Mouse (Mus musculus) v-Abl transformed pro-B cells (cell line): Measurements from ENCODE around the gene Rarb.
"Not testable (repeated sequence)": the region's sequence is repeated elsewhere in the genome, so short reads cannot be mapped to it uniquely, and the experiment has no call there.

ENCODE experiments used
- in situ Hi-C, 2 experiments: fragments of 400-800 bp; cut with MboI; formaldehyde crosslinking; loops; one replicate each; pipeline ENCODE4 v1.15.1; 2025; ENCODE audit not compliant: unreplicated experiment in 2 of 2

The Rarb gene

DNA sequence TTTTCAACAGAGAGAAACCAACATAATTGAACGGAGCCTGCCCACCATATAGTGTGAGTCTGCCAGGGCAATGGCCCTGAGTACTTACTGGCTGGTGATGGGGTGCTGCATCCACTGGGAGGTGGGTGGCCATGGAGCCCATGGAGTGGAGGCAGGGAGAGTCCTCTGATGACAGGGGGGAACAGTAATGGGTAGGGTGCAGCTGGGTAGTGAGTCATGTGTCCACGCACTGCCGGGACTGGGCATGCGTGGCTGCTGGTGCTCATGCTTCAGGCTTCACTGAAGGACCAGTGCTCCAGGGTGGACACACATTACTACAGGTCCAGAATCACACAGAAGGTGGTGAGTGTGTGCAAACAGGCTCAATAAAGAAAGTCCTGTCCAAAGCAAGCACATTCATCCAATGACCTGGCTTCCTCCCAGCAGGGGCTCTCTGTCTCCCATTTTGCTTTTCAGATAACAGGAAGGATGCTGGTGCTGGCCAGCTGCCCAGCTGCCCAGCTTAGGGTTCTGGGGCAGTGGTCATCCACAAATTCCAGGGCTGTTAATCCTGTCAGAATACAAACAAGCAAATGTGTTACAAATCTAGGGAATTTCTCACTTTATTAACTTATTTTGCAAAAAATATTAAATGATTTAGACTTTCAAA lies at the start of gene Rarb:
Gene Rarb (minus strand): TSS at position 555 of the 649 bp plus-strand sequence.
- in situ Hi-C loops: no loop called here

DNA sequence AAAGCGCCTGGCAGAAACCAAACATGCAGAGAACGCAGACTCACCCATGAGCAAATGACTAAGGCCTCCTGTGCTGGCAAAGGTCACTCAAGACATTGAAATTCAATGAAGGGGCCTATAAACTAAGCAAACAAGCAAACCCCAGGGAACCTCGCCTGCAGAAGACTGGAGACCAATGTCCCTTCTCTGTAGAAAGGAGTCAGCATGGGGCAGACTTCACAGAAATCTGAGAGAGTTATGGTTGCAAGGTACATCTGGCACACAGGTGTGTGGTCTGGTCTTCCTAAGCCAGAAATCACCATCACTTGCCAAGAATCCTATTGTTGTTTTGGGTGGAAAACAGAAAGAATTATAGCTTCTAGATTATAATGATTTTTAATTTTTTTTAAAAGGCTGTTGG lies 23.1 kb upstream of the Rarb start:
- in situ Hi-C loops: no loop called here

DNA sequence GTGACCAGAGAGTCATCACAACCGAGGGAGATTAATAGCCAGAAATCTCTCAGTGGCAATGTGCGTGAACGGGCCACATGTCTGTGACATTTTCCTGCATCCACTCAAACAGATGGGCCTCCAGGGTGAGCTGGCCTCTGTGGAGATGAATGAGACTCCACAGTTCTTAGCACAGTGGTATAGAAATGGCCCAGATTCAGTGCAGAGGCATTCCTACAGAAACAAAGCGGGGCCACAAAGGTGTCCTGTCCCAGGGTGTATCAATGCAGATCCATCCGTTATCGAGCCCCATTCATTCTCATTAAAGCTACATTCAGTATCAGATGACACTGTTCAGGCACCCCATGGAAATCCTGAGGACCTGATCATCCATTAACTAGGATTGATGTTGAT lies 22.6 kb upstream of the Rarb start:
- in situ Hi-C loops: no loop called here

DNA sequence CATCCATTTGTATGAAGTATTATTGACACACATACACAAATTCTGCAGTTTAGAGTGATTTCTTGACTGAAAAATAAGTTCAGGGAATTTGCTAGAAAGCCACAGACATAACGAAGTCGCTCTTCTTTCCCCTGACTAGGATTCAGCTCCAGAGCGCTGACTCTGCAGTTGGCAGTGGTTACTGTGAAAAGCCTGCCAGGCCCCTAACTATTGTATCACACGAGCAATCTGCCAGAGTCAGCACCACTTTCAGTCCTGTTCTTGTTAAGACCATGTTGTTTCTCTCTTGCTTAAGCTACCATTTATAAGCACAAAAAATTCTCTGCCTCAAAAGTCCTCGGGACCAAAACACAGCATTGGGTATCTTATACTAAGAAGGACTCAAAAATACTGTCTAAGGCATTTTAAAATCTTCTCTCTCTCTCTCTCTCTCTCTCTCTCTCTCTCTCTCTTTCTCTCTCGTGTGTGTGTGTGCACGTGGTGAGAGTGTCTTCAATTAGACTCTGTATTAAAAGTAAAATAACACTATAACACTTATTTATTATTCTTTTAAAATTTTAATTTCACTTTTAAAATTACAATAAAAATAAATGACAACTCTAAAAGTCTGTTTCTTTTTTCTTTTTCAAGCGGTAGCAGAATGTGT lies 22.1 kb upstream of the Rarb start:
- in situ Hi-C loops: no loop called here

DNA sequence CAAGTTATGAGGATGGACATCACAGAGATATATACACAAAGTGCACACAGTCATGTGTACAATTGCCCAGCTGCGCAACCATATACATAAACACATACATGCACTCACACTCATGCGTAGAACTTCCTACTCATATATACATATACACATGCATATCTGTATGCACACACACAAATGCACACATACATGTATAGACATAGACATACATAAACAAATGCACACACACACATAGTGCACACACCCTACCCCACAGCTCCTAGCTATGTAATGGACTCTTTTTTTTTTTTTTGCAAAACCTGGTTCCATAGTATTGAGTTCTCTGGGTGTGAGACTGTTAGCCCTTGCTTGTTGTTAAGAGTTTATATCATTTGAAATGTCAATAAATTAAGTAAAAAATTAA lies 21.2 kb upstream of the Rarb start:
- in situ Hi-C loops: no loop called here

DNA sequence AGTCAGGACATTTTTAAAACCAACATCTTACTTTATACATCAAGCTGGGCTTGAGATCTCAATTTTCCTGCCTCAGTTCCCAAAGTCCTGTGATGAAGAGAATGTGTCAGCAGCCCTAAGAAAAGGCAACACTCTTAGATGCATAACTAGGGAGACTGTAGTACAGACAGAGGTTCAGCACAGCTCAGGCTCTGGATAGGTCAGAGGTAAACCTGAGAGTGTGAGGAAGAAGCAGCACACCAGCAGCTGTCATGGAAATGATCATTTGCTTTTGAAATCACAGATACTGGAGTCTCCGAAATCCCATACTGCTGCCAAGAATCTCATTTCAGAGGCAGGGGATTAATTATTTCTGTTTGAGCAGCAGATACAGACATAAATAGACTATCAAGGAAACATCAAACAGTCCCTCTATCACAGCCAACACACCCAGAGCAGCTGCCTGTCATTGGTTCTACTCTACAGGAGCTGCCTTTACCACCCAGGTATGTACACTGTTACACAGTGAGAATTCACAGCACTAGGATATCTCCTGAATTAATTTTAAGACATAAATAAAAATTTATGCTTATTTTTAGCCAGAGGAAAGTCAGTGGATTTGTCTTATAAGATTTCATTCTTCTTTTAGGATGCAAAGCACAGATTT lies 3.7 kb downstream of the Rarb start:
- in situ Hi-C loops: no loop called here

DNA sequence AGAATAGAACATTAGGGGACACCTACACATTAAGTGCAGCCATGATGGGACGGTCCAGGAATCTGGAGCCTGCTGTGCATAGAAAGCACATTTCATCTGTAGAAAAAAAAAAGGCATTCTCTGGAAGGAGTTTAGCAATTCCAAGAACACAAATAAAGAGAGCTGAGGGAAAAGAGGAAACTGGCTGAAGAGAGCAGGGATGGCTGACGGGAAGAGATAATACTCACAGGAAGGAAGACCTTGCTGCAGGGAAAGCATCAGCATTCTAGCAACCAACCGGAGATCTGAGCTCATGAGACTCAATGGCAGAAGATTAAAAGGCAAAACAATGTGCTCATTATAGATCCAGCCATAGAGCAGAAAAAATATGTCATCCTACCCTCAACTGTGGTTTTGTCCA lies 12.8 kb downstream of the Rarb start:
- in situ Hi-C loops: no loop called here

DNA sequence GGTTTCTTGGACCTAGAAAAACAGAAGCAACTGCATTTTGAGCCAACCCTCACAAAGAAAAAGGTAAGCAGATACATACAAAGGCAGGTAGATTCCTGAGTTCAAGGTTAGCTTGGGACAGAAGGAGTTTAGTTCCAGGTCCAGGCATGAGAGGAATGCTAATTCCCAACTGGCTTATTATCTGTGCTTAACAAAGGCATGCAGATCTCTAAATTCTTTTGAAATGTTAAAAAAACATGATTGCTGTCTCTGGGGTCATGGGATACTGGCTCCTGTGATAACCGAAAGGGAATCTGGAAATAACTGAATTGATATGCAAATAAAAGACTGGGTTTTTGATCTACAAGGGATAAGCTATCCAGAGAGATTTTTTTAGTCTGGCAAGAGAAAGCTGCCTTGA lies 28.8 kb downstream of the Rarb start:
- in situ Hi-C loops: no loop called here

DNA sequence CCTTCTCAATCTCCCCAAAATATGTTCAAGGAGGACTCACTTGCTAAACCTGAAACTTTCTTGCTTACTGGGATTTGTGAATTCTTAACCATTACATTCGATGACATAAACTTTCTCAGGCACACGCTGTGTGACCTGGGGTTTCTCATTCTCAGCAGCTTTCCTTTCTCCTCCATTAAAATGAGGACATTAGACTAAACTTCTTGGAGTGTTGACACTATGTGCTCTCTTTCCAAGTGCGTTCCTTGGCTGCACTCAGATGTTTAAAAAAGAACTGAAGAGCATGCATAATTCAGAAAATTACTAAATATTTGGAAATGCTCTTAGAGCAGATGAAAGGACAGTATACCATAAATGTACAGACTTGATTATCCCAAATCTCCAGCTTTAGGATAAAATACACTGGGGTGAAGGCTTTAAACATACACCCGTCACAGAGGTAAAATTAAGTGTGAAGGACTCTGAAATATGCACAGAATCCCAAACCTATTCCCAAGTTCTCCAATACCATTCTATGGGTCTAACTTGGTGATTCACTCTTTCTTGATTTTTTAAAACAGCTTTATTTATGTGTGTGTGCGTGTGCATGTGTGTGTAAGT lies 36.9 kb downstream of the Rarb start:
- in situ Hi-C loops: no loop called here

DNA sequence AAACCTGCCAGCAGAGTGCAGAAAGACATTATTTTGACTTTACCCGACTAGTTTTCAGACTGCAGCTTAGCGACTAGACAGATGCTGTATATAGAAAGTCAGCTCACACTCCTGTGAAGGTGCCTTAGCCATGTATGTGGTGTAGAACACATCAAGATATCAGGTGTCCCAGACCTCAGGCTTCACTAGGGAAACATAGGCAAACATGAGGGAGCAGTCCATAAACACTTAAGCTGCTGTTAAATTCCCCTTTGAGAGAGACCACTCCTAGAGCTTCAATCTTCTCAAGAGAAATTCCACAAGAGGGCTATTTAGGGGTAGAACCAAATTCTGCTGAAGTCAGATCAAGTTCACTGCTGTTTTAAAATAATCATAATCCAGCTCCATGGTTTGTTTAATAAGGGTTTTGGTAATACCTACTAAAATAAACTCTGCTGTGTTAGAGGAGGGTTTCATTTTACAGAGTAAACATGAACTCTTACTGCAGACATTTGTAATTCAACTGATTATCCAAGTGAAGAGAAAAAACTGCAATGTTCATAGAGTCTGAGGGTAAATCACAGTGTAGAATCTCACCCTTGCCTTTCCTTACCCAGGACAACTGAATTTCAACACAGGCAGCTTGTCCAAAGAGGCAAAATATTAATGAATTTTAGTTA lies 42.1 kb downstream of the Rarb start:
- in situ Hi-C loops: no loop called here

DNA sequence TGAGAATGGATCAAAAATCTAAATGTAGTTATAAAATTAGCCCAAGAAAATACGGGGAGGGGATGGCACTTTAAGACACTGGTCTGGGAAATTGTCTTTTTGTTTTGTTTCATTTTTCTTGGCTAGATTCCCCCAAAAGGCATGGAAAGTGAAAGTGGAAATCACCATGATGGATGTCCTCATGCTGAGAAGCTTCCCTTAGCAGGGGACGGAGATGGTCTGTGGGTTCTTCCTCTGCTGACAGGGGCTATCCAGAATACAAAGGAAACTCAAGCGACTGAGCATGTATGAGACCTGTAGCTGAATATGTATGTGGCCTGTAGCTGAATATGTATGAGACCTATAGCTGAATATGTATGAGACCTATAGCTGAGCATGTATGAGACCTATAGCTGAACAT lies 46.0 kb downstream of the Rarb start:
- in situ Hi-C loops: no loop called here

DNA sequence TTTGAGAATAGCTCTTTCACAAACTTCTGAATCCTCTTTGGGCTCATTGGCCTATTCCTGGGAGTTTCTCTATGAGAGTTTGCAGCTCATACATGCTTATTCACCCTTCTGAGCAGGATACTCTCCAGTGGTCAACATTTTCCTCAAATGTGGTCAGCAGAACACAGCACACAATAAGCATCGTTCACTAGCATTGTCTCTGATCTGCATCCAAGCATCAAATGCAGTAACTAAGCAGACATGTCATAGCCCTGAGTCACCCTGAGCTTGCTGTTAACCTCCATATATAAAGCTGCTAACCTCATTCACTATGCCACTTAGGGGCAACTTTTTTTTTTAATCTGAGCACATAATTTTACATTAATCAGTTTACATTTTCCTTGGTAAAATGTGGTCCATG lies 53.1 kb downstream of the Rarb start:
- in situ Hi-C loops: no loop called here

DNA sequence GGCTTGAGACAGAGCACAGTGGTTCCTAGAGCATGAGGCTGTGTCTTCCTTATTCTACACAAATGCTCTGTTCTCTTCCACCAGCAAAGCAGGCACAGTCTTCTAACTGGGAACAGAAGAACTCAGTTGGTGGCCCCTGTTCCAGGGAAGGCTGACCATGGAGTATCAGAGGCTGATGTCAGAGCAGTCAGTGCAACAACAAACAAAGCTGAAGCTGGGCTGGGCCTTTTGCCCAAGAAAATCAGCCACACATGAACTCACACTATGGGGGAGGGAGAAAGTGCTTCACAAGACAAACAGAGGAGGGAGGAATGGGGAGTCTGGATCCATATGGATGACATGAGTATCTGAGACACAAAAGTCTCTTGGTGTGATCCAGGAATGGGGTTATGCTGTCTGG lies 56.2 kb downstream of the Rarb start:
- in situ Hi-C loops: no loop called here

DNA sequence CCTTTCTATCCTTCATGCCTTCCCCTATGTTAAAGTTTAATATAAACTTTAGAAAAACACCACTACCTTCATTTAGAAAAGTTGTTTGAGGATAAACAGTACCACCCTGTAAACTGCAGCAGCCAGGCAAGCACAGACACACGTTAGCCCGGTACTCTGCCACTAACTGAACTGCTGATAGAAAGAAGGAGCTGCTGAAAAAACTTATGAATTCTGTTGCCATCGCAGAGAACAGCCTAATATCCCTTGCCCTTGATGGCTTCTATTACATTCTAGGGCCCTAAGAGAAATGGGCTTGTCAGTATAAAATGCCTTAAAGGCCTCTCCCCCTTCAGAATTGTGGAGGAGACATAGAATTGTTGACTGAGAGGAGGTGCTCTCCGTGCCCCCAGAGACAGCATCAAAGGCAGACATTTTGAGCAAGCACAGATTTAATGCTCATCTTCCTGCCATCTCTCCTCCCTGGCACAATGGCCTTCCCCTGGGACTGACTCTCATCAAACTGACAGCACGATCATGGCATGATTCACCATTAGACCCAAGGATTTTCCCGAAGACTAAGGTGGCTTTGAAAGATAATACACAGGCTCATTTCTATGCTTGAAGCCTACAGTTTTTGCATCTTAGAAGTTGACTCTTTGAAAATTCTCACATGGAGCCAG lies 60.1 kb downstream of the Rarb start:
- in situ Hi-C loops: no loop called here

DNA sequence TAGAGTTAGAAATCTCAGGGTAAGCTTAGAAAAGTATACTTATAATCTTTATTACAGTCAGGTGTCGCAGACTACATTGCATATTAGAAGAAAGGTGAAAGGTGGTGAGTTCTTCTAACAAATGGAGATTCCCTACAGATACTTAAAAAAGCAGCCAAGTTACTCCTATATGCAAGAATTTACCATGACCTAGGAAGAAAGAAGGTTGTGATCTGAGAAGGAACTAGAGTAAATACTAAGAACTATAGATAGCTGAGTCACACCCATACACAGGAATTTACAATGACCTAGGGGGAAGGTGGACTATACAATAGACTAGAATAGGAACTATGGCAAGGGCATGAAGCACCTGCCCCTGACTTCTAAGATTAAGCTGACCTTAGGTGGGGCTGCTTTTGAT lies 63.4 kb downstream of the Rarb start:
- in situ Hi-C loops: not testable (repeated sequence)

DNA sequence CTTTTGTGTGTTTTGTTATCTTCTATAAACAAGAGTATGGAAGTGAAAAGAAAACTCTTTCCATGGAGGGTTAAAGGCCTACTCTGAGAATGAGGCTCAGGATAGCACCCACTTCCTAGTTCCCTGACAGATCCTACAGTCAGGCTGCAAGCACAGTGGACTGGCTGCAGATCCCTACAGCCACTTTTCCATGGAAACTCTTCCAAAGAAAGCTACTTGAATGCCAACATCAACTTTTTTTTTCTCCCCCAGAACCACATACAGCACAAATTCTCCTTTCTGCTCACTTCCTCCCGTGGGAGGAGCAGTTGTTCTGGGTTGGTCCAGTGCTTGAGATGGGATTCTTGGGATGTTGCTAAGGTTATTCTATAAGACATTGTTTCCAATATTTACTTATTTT lies 66.3 kb downstream of the Rarb start:
- in situ Hi-C loops: no loop called here

DNA sequence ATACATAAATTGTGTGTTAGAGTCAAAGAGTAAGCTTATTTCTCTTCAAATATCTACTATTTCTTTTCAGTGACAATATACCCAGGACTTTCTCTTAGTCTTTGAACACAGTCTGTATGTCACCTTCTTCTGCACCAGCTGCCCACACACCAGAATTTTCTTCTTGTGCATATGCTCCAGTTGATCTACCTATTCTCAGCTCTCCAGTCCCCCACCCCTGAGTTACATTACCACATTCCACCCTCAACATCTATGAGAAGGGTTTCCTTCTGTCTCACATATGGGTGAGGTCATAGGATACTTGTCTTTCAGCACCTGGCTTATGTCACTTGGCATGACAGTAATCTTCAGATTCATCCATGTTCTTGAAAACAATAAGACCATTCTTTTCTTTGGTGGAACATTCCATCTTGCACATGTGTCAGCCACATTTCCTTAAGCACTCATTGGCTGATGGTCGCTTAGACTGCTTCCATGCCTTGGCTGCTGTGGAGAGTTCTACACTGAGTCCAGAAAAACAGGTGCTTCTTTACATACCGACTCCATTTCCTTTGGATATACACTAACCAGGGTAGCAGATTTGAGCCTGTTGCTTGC lies 71.9 kb downstream of the Rarb start:
- in situ Hi-C loops: no loop called here

DNA sequence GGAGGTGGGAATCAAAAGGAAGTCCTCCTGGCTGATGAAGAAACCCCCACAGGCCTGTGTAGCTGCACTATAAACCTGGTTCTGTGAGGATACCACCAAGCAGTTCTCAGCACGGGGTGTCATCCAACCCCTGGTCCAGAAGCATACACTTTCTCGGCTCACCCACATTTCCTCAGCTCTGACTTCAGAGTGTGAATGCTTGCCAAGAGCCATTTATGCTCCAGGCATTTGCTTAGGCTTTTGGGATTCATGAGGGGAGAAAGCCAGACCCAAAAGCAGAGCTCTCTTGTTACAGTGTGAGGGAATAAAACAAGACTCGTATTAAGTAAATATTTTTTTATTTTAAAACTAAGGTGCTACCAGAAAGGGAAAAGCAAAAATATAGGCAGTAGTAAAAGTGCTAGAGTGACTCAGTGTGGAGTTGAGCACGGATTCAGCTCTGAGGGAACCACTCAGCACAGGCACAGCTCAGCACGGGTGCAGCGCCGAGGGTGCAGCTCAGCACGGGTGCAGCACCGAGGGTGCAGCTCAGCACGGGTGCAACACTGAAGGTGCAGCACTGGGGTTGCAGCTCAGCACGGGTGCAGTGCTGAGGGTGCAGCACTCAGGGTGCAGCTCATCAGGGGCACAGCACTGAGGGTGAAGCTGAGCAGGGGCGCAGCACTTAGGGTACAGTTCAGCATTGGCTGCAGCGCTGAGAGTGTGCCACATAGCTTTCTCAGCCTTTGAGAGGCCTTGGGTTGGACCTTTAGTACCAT lies 77.8 kb downstream of the Rarb start:
- in situ Hi-C loops: no loop called here

DNA sequence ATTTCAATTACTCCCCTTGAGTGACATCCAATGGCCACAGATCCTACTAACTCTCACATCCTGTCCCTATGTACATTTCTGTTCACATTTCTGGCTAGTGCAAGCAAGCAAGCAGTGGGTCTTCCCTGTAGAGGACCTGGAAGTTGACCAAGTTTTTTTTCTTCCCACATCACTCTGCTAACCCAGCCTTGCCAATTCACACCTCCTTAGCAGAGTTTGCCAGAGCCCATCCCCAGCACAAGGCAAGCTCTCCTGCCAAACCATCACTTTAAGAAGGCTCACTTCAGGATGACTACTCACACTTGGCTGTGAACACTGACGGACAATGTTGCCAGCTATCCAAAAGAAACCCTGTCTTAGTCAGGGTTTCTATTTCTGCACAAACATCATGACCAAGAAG lies 80.4 kb downstream of the Rarb start:
- in situ Hi-C loops: no loop called here

DNA sequence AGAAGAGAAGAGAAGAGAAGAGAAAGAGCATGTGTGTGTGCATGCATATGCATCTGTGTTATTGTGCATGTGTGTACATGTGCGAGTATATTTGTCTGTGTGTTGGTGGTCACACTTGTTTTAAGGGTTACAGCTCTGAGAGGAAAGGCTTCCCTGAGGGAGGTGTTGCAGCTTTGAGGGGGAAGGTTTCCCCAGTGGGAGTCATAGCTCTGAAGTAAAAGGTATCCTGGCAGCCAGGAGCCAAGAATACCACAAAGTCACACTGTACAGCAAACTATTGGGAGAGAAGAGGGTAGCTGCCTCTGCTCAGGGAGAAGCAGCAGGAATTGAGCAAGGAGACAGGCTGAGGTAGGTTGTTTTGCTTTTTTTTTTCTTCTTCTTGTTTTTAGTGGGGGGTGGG lies 81.2 kb downstream of the Rarb start:
- in situ Hi-C loops: no loop called here
